Mouse (Mus musculus) testis, adult 2 months (tissue): ENCODE measurements at regions not wholly inside any gene's neighbourhood (a gene's known extent, or its start where the extent isn't known, plus 50 kb on each side); places are given as distances from the start of the nearest gene placed in this dataset.

ENCODE experiments used
- H3K27ac ChIP-seq: fragments of 200-500 bp; 2 replicates; pipeline ENCODE4 v1.5.1; 2012; ENCODE audit warnings: low read depth, low read length; ENCODE audit not compliant: control insufficient read depth, insufficient read depth
- H3K27me3 ChIP-seq: fragments of 200-500 bp; 2 replicates; pipeline ENCODE4 v1.6.1; 2012; ENCODE audit warnings: mild to moderate bottlenecking, low read length, moderate library complexity; ENCODE audit not compliant: control insufficient read depth, insufficient read depth
- H3K36me3 ChIP-seq: fragments of 200-500 bp; 2 replicates; pipeline ENCODE4 v1.6.1; 2012; ENCODE audit warnings: mild to moderate bottlenecking, low read length; ENCODE audit not compliant: control insufficient read depth, insufficient read depth
- H3K4me1 ChIP-seq: fragments of 200-500 bp; 2 replicates; pipeline ENCODE4 v1.6.1; 2012; ENCODE audit warnings: low read length; ENCODE audit not compliant: control insufficient read depth, insufficient read depth
- H3K4me3 ChIP-seq: fragments of 200-500 bp; 2 replicates; pipeline ENCODE4 v1.5.1; 2012; ENCODE audit warnings: low read depth, mild to moderate bottlenecking, low read length, moderate library complexity, mixed read lengths; ENCODE audit not compliant: control insufficient read depth
- CTCF ChIP-seq: fragments of 200-500 bp; IDR thresholded peaks from 2 replicates; pipeline ENCODE4 v1.5.1; 2012; ENCODE audit warnings: low read depth, mild to moderate bottlenecking, inconsistent platforms, low read length, moderate library complexity; ENCODE audit not compliant: control insufficient read depth, insufficient read depth, insufficient replicate concordance
- POLR2A ChIP-seq: fragments of 200-500 bp; IDR thresholded peaks from 2 replicates; pipeline ENCODE4 v1.6.1; 2012; ENCODE audit warnings: low read depth, mild to moderate bottlenecking, inconsistent platforms, low read length, moderate library complexity; ENCODE audit not compliant: control insufficient read depth

DNA sequence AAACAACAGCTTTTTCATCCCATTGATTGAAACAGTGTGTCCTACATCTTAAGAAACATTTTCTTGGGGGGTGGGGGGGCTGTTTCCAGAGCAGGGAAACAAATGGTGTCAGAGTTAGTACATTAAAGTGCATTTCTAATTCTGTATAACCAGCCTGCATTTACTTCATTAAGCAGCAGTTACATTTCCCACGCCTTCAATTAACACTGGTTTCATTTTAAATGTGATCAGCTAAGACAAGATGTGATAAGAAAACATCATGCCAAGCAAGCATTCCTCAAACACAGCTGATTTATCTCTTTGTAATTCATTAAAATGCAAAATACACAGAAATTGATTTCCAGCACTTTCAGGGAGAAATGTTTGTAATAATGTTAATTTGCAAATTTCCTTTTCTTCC is 122.0 kb downstream of the Olfr1505 start:
- H3K4me3 ChIP-seq, result no peak overlapping the region
- H3K27me3 ChIP-seq, result no peaks in the 10 kb centered on the region
- TF ChIP-seq POLR2A (no peak), CTCF (no peak)
- H3K36me3 ChIP-seq, result no peaks in the 10 kb centered on the region
- H3K4me1 ChIP-seq, result no peaks in the 10 kb centered on the region
- H3K27ac ChIP-seq, result no peak overlapping the region

DNA sequence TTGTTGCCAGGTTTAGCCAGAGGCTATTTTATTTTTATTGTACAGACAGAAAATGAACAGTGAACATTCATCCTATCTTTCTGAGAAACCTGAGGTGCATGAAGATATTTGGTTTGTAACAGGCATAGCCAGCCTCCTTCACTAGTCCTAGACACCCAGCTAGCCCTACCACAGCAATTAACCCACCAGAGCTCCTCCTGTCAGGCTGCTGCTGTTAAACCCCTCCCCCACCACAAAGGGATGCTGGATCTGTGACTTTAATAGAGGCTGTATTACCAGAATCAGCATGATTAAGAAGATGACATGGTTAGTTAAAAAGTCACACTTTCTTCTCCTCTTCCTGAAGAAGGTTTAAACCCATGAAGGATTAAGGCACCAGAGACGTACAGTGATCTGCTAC is 122.5 kb downstream of the Olfr1505 start:
- Histone ChIP-seq H3K4me1 (no peaks in the 10 kb centered on the region), H3K27ac (no peak overlapping the region), H3K27me3 (no peaks in the 10 kb centered on the region), H3K4me3 (no peak overlapping the region), H3K36me3 (no peaks in the 10 kb centered on the region)
- TF ChIP-seq POLR2A (no peak), CTCF (no peak)

GRCm38 (mm10) chr19:14036750-14037149 is 123.4 kb downstream of the Olfr1505 start:
- H3K4me3 ChIP-seq, result no peak overlapping the region
- no peaks in the 10 kb centered on the region for H3K27me3 ChIP-seq
- TF ChIP-seq CTCF, result no peak
- no peak for TF ChIP-seq POLR2A
- no peaks in the 10 kb centered on the region for H3K4me1 ChIP-seq
- no peak overlapping the region for H3K27ac ChIP-seq
- H3K36me3 ChIP-seq, result no peaks in the 10 kb centered on the region

GRCm38 (mm10) chr19:14042753-14043152 is 129.4 kb downstream of the Olfr1505 start:
- TF ChIP-seq POLR2A (no peak), CTCF (no peak)
- Histone ChIP-seq H3K27me3 (no peaks in the 10 kb centered on the region), H3K36me3 (no peaks in the 10 kb centered on the region), H3K4me3 (no peak overlapping the region), H3K27ac (no peak overlapping the region), H3K4me1 (no peaks in the 10 kb centered on the region)

GRCm38 (mm10) chr19:14045456-14045855 is 132.1 kb downstream of the Olfr1505 start:
- TF ChIP-seq POLR2A (no peak), CTCF (no peak)
- H3K27ac ChIP-seq, result no peak overlapping the region
- H3K4me1 ChIP-seq, result no peaks in the 10 kb centered on the region
- H3K4me3 ChIP-seq, result no peak overlapping the region
- H3K36me3 ChIP-seq, result no peaks in the 10 kb centered on the region
- no peaks in the 10 kb centered on the region for H3K27me3 ChIP-seq

DNA sequence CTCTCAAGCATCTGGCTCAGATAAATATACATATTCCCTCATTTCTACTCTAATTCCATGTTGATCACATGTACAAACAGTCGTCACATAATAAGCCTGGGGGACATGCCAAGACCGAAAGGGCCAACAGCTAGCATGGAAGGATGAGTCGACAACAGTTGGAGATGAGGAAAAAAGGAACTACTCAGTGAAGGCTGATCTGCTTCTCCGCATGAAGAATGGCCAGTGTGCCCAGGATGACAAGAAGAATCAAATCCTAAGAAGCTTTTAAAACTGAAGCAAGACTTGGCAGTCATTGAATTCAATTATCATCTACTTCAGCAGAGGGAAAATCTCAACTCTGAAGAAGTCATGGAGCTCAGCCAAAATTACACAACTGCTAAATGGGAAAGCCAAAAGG is 138.7 kb downstream of the Olfr1505 start:
- Histone ChIP-seq H3K4me1 (no peaks in the 10 kb centered on the region), H3K36me3 (no peaks in the 10 kb centered on the region), H3K27ac (no peak overlapping the region), H3K27me3 (no peaks in the 10 kb centered on the region), H3K4me3 (no peak overlapping the region)
- TF ChIP-seq CTCF (no peak), POLR2A (no peak)

DNA sequence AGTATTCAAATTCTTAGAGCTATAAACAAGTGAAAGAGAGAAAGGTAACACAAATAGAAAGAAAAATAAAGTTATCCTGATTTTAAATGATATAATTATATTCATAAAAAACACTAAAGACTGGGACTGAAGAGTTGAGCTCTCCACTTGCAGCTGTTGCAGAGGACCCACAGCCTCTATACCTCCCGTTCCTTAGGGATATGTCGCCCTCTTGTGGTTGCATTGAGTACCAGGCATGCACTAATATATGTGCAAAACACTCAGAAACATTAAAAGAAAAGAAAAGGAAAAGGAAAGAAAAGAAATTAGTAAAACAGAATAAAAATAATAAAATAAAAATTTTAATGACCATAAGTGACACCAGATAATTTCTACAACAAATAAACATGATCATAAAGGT is 167.2 kb downstream of the Olfr1505 start:
- H3K27ac ChIP-seq, result no peak overlapping the region
- no peaks in the 10 kb centered on the region for H3K27me3 ChIP-seq
- no peak overlapping the region for H3K4me3 ChIP-seq
- no peak for TF ChIP-seq POLR2A
- peak; percentile 7; the same call in 1 of the 2 replicates for TF ChIP-seq CTCF
- no peaks in the 10 kb centered on the region for H3K4me1 ChIP-seq
- no peaks in the 10 kb centered on the region for H3K36me3 ChIP-seq

- Histone ChIP-seq H3K36me3 (no peaks in the 10 kb centered on the region), H3K27me3 (no peaks in the 10 kb centered on the region), H3K4me3 (peak overlapping the region; percentile 25; the same call in 1 of the 2 replicates), H3K27ac (no peak overlapping the region), H3K4me1 (no peaks in the 10 kb centered on the region)
- TF ChIP-seq CTCF, result no peak
- TF ChIP-seq POLR2A, result no peak
Measured at GRCm38 (mm10) chr19:14084726-14085125, 171.4 kb downstream of the Olfr1505 start.

GRCm38 (mm10) chr19:14090106-14090505 is 176.8 kb downstream of the Olfr1505 start:
- no peak overlapping the region for H3K4me3 ChIP-seq
- no peaks in the 10 kb centered on the region for H3K4me1 ChIP-seq
- no peak for TF ChIP-seq POLR2A
- TF ChIP-seq CTCF, result no peak
- no peaks in the 10 kb centered on the region for H3K27me3 ChIP-seq
- H3K27ac ChIP-seq, result no peak overlapping the region
- H3K36me3 ChIP-seq, result no peaks in the 10 kb centered on the region
